Mouse (Mus musculus) MEL (cell line): ENCODE results near the gene Dcakd. TPM values are rescaled to one million over a fixed set of nuclear protein-coding genes. Genes with fewer than 3 reads are reported as not detected.

ENCODE experiments used
- DNase-seq: peaks from one replicate; pipeline ENCODE4 v3.0.0; 2011; ENCODE audit warnings: low read depth, low spot score
- H3K27ac ChIP-seq: 2 replicates; pipeline ENCODE4 v1.5.1; 2012; ENCODE audit warnings: low read depth, mild to moderate bottlenecking, control low read depth, low read length, moderate library complexity; ENCODE audit not compliant: control insufficient read depth
- H3K27me3 ChIP-seq, 2 experiments: fragments of 150-350 bp in 1 of 2; sonication (generic) in 1 of 2; 2 replicates each; pipeline ENCODE4 v1.6.1; 2012; ENCODE audit warnings: low read length in 2 of 2, mild to moderate bottlenecking in 2 of 2, improper control_type of control experiment in 1 of 2, moderate library complexity in 1 of 2; ENCODE audit not compliant: insufficient read depth in 2 of 2, control insufficient read depth in 1 of 2
- H3K36me3 ChIP-seq, 2 experiments: 2 replicates each; pipeline ENCODE4 v1.6.1; 2012 to 2014; ENCODE audit warnings: low read length in 2 of 2, improper control_type of control experiment in 1 of 2, inconsistent platforms in 1 of 2, mild to moderate bottlenecking in 1 of 2; ENCODE audit not compliant: insufficient read depth in 2 of 2, control insufficient read depth in 1 of 2
- H3K4me1 ChIP-seq, 2 experiments: fragments of 150-350 bp in 1 of 2; sonication (generic) in 1 of 2; 2 replicates each; pipeline ENCODE4 v1.6.1; 2012; ENCODE audit warnings: low read length in 2 of 2, improper control_type of control experiment in 1 of 2, mild to moderate bottlenecking in 1 of 2; ENCODE audit not compliant: insufficient read depth in 2 of 2, control insufficient read depth in 1 of 2
- H3K4me3 ChIP-seq, 2 experiments: fragments of 150-350 bp in 1 of 2; sonication (generic) in 1 of 2; 2 replicates each; pipeline ENCODE4 v1.5.1; 2012; ENCODE audit warnings: low read depth in 2 of 2, low read length in 2 of 2, mild to moderate bottlenecking in 2 of 2, moderate library complexity in 2 of 2, control low read depth in 1 of 2, improper control_type of control experiment in 1 of 2; ENCODE audit not compliant: control insufficient read depth in 1 of 2, insufficient read depth in 1 of 2
- H3K79me2 ChIP-seq: 2 replicates; pipeline ENCODE4 v1.6.1; 2012; ENCODE audit warnings: mild to moderate bottlenecking, low read length, moderate library complexity; ENCODE audit not compliant: control insufficient read depth, poor library complexity, insufficient read depth
- H3K9ac ChIP-seq: 2 replicates; pipeline ENCODE4 v1.6.1; 2012; ENCODE audit warnings: low read depth, mild to moderate bottlenecking, control low read depth, low read length, moderate library complexity; ENCODE audit not compliant: control insufficient read depth, poor library complexity, severe bottlenecking
- H3K9me3 ChIP-seq: fragments of 150-350 bp; sonication (generic); replicated peaks from 2 replicates; pipeline ENCODE4 v1.6.1; 2012; ENCODE audit warnings: mild to moderate bottlenecking, low read length, improper control_type of control experiment, moderate library complexity; ENCODE audit not compliant: insufficient read depth
- BHLHE40 ChIP-seq: IDR thresholded peaks from 2 replicates; pipeline ENCODE4 v1.6.1; 2012; ENCODE audit warnings: low read depth, mild to moderate bottlenecking, inconsistent platforms, low read length, improper control_type of control experiment, borderline replicate concordance
- CHD2 ChIP-seq: IDR thresholded peaks from 2 replicates; pipeline ENCODE4 v1.6.1; 2011; ENCODE audit warnings: low read length, improper control_type of control experiment
- CTCF ChIP-seq, 3 experiments: IDR thresholded peaks in 2 of 3; conservative IDR thresholded peaks in 1 of 3; 2 replicates each; pipeline ENCODE4 v1.5.1; 2011 to 2012; ENCODE audit warnings: low read length in 3 of 3, low read depth in 2 of 3, mild to moderate bottlenecking in 2 of 3, improper control_type of control experiment in 1 of 3, inconsistent platforms in 1 of 3, mixed read lengths in 1 of 3, moderate library complexity in 1 of 3; ENCODE audit not compliant: control insufficient read depth in 1 of 3, insufficient read depth in 1 of 3, poor library complexity in 1 of 3, severe bottlenecking in 1 of 3
- ELF1 ChIP-seq: IDR thresholded peaks from 2 replicates; pipeline ENCODE4 v1.6.1; 2014; ENCODE audit warnings: low read depth, mild to moderate bottlenecking, inconsistent platforms, low read length, improper control_type of control experiment, moderate library complexity
- EP300 ChIP-seq, 2 experiments: IDR thresholded peaks; 2 replicates each; pipeline ENCODE4 v1.6.1; 2011; ENCODE audit warnings: improper control_type of control experiment in 2 of 2, low read length in 2 of 2, low read depth in 1 of 2, mild to moderate bottlenecking in 1 of 2
- HCFC1 ChIP-seq: IDR thresholded peaks from 2 replicates; pipeline ENCODE4 v1.6.1; 2012; ENCODE audit warnings: low read depth, mild to moderate bottlenecking, inconsistent platforms, low read length, improper control_type of control experiment, moderate library complexity
- MAZ ChIP-seq: IDR thresholded peaks from 2 replicates; pipeline ENCODE4 v1.6.1; 2012; ENCODE audit warnings: low read depth, mild to moderate bottlenecking, inconsistent platforms, low read length, improper control_type of control experiment
- MYB ChIP-seq: IDR thresholded peaks from 2 replicates; pipeline ENCODE4 v1.6.1; 2011; ENCODE audit warnings: mild to moderate bottlenecking, low read depth, low read length, improper control_type of control experiment
- MYC ChIP-seq: IDR thresholded peaks from 2 replicates; pipeline ENCODE4 v1.6.1; 2011; ENCODE audit warnings: low read depth, mild to moderate bottlenecking, low read length, improper control_type of control experiment, moderate library complexity
- NRF1 ChIP-seq: IDR thresholded peaks from 2 replicates; pipeline ENCODE4 v1.6.1; 2014; ENCODE audit warnings: low read depth, mild to moderate bottlenecking, inconsistent platforms, low read length, improper control_type of control experiment, moderate library complexity; ENCODE audit not compliant: poor library complexity, insufficient read depth, severe bottlenecking
- POLR2AphosphoS2 ChIP-seq: IDR thresholded peaks from 2 replicates; pipeline ENCODE4 v1.6.1; 2011; ENCODE audit warnings: low read length, improper control_type of control experiment
- TAL1 ChIP-seq: IDR thresholded peaks from 2 replicates; pipeline ENCODE4 v1.6.1; 2012; ENCODE audit warnings: mild to moderate bottlenecking, inconsistent platforms, low read length, moderate library complexity, mixed read lengths
- TBP ChIP-seq: IDR thresholded peaks from 2 replicates; pipeline ENCODE4 v1.8.0; 2011; ENCODE audit warnings: low read depth, low read length, improper control_type of control experiment
- TCF12 ChIP-seq: IDR thresholded peaks from 2 replicates; pipeline ENCODE4 v1.6.1; 2014; ENCODE audit warnings: low read depth, mild to moderate bottlenecking, inconsistent platforms, low read length, improper control_type of control experiment, moderate library complexity
- ZKSCAN1 ChIP-seq: IDR thresholded peaks from 2 replicates; pipeline ENCODE4 v1.6.1; 2012; ENCODE audit warnings: low read depth, mild to moderate bottlenecking, inconsistent platforms, low read length, improper control_type of control experiment, moderate library complexity
- ZNF384 ChIP-seq: IDR thresholded peaks from 2 replicates; pipeline ENCODE4 v1.6.1; 2012; ENCODE audit warnings: low read depth, mild to moderate bottlenecking, inconsistent platforms, low read length, improper control_type of control experiment
- polyA plus RNA-seq, 2 experiments: library from polyadenylated mRNA; stranded (reverse) in 1 of 2; unstranded in 1 of 2; fragments of >175 nt in 1 of 2; fragments of >200 nt in 1 of 2; gene quantifications; 2 replicates each; pipeline versions ENCODE4 v1.2.1 to v1.2.4; 2012; ENCODE audit warnings: low replicate concordance in 2 of 2, low read depth in 1 of 2; ENCODE audit not compliant: insufficient read length in 2 of 2, insufficient read depth in 1 of 2, missing spikeins in 1 of 2
- total RNA-seq: library from RNA; depleted of rRNA; stranded (reverse); fragments of 300-350 nt; gene quantifications from 2 replicates; pipeline ENCODE4 v1.2.3, GENCODE M21; 2012

Dcakd gene
- total and polyA plus RNA-seq, 3 experiments, result 15.6 to 112 (median 82.3) TPM

GRCm38 (mm10) chr11:103028176-103028891, at the start of gene Dcakd, which contains the start of gene Nmt1 (continued):
- TF ChIP-seq ZKSCAN1 (no peak), TAL1 (no peak; the same call in 1 of the 2 replicates), EP300 (IDR thresholded peaks at IDR 0.05; ENCODE audit: low read depth in 1 of 2, low read length in 2 of 2) (no peak; a peak in 1 of 4 replicates), HCFC1 (peak; percentile 98), CTCF (IDR thresholded peaks at IDR 0.05 in 2 of 3, conservative IDR thresholded peaks at IDR 0.05 in 1 of 3; ENCODE audit: control insufficient read depth in 1 of 3, insufficient read depth in 1 of 3, low read depth in 2 of 3, low read length in 3 of 3, poor library complexity in 1 of 3, severe bottlenecking in 1 of 3) (no peak)

GRCm38 (mm10) chr11:103076581-103076980, 48.4 kb upstream of the Dcakd start:
- no peak overlapping the region for H3K4me3 ChIP-seq
- H3K36me3 ChIP-seq, result no peaks in the 10 kb centered on the region
- no peak overlapping the region for H3K9ac ChIP-seq
- DNase-seq, result no peak
- H3K4me1 ChIP-seq, result no peaks in the 10 kb centered on the region
- no peak for TF ChIP-seq TCF12
- no peak for TF ChIP-seq ZNF384
- TF ChIP-seq CHD2, result no peak
- no peak for TF ChIP-seq ELF1
- TF ChIP-seq MYC, result no peak
- no peak for TF ChIP-seq ZKSCAN1
- no peak for TF ChIP-seq MAZ
- TF ChIP-seq, all 39 proteins: peak for 0
- Histone ChIP-seq H3K27me3 (no peaks in the 10 kb centered on the region), H3K79me2 (no peaks in the 10 kb centered on the region), H3K27ac (no peak overlapping the region), H3K9me3 (no peaks in the 10 kb centered on the region)

GRCm38 (mm10) chr11:103076010-103076409, 47.9 kb upstream of the Dcakd start:
- Histone ChIP-seq H3K27ac (no peak overlapping the region), H3K9ac (no peak overlapping the region), H3K4me3 (no peak overlapping the region), H3K4me1 (no peaks in the 10 kb centered on the region), H3K27me3 (no peaks in the 10 kb centered on the region), H3K79me2 (no peaks in the 10 kb centered on the region), H3K36me3 (no peaks in the 10 kb centered on the region), H3K9me3 (no peaks in the 10 kb centered on the region)
- DNase-seq, result no peak
- no peak for TF ChIP-seq TBP
- no peak for TF ChIP-seq NRF1
- TF ChIP-seq POLR2AphosphoS2, result no peak
- no peak for TF ChIP-seq BHLHE40
- no peak for TF ChIP-seq MAZ
- TF ChIP-seq TCF12, result peak; percentile 34
- TF ChIP-seq EP300 (IDR thresholded peaks at IDR 0.05; ENCODE audit: low read depth in 1 of 2, low read length in 2 of 2), result 0 out of 4 replicates have a peak, but pooled peaks of 1 of the 2 experiments have one; percentile 33
- no peak for TF ChIP-seq HCFC1
- no peak for TF ChIP-seq CTCF (IDR thresholded peaks at IDR 0.05 in 2 of 3, conservative IDR thresholded peaks at IDR 0.05 in 1 of 3; ENCODE audit: control insufficient read depth in 1 of 3, insufficient read depth in 1 of 3, low read depth in 2 of 3, low read length in 3 of 3, poor library complexity in 1 of 3, severe bottlenecking in 1 of 3)
- TF ChIP-seq ELF1, result no peak
- TF ChIP-seq MYB, result no peak
- TF ChIP-seq, all 39 proteins: peak for 2
